25 mouse cellular contexts compared by ENCODE assay signal in the genomic region with DNA sequence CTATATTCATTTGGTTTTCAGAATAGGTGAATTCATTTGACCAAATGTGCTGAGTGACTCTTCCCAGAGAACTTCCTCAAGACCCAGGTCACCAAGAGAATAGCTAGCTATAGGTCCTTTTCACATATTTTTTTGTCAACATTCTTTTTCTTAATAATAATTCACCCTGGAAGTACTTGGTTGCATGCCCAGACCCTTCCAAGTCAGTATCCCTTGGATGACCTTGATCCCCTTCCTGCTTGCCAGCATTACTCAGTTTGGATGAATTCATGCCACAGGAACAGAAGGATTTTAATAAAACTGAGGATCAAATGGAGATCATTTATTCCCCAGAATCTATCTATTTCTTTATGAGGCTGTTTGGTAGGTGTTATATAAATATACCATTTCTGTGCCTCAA. TPM values are rescaled to one million over a fixed set of nuclear protein-coding genes. Genes with fewer than 3 reads are reported as not detected.
"Had no signal": no experiment of that assay in that cellular context is flagged by ENCODE, and none has a peak within 500 bp of the region (broad histone marks: within the 10 kb centered on the region; RNA-seq: fewer than 3 reads in every experiment).

No protein-coding gene starts in this region.

- H3K4me2 ChIP-seq: liver, embryonic 13.5 days; midbrain, embryonic 12.5 days; midbrain, embryonic 15.5 days; neural tube, embryonic 12.5 days; neural tube, embryonic 15.5 days; stomach, embryonic 15.5 days had no signal

- H3K4me1 ChIP-seq: liver, embryonic 13.5 days; midbrain, embryonic 12.5 days; midbrain, embryonic 15.5 days; neural tube, embryonic 12.5 days; neural tube, embryonic 15.5 days; stomach, embryonic 15.5 days had no signal

- H3K27ac ChIP-seq: liver, embryonic 13.5 days; midbrain, embryonic 12.5 days; midbrain, embryonic 15.5 days; neural tube, embryonic 12.5 days; neural tube, embryonic 15.5 days; stomach, embryonic 15.5 days had no signal

- H3K9me3 ChIP-seq: liver, embryonic 13.5 days; midbrain, embryonic 12.5 days; midbrain, embryonic 15.5 days; neural tube, embryonic 12.5 days; neural tube, embryonic 15.5 days; stomach, embryonic 15.5 days had no signal

- H3K9ac ChIP-seq: liver, embryonic 13.5 days; midbrain, embryonic 12.5 days; midbrain, embryonic 15.5 days; neural tube, embryonic 12.5 days; neural tube, embryonic 15.5 days; stomach, embryonic 15.5 days had no signal

- DNase-seq: kidney, adult 9 months; kidney, postnatal 14 days; kidney, postnatal 4 days; liver, embryonic 13.5 days; lung, adult 2 months; lung, postnatal 14 days; lung, postnatal 4 days; right cerebral cortex, adult 18-20 months; right cerebral cortex, postnatal 14 days; right cerebral cortex, postnatal 4 days; spleen, adult 18-20 months; thymus, postnatal 25 days had no signal

- H3K4me3 ChIP-seq: liver, embryonic 13.5 days; midbrain, embryonic 12.5 days; midbrain, embryonic 15.5 days; neural tube, embryonic 12.5 days; neural tube, embryonic 15.5 days; stomach, embryonic 15.5 days had no signal

- H3K36me3 ChIP-seq: liver, embryonic 13.5 days; midbrain, embryonic 12.5 days; midbrain, embryonic 15.5 days; neural tube, embryonic 12.5 days; neural tube, embryonic 15.5 days; stomach, embryonic 15.5 days had no signal

- H3K27me3 ChIP-seq: liver, embryonic 13.5 days; midbrain, embryonic 12.5 days; midbrain, embryonic 15.5 days; neural tube, embryonic 12.5 days; neural tube, embryonic 15.5 days; stomach, embryonic 15.5 days had no signal

- ATAC-seq: midbrain, embryonic 15.5 days had no signal

RNA-seq across cellular contexts. Expression of gene Grm5, which starts 44.9 kb away (rescaled TPM):
- total RNA-seq: liver, adult 2 months; megakaryocyte progenitor cell, adult 5-6 weeks had no signal
- polyA plus RNA-seq: kidney, embryonic 16.5 days; liver, adult 2 months; liver, embryonic 16.5 days had no signal

RNA-seq across cellular contexts. Expression of gene Tyr, which starts 45.7 kb away (rescaled TPM):
- total RNA-seq: layer of hippocampus, adult 18-20 months; layer of hippocampus, postnatal 14 days; left cerebral cortex, postnatal 25 days; liver, adult 2 months; megakaryocyte progenitor cell, adult 5-6 weeks had no signal
- polyA plus RNA-seq: kidney, embryonic 16.5 days; liver, adult 2 months; lung, adult 2 months; lung, embryonic 16.5 days; stomach, embryonic 15.5 days had no signal
